Mouse (Mus musculus): ENCODE results near the gene Zfp800. TPM values are rescaled to one million over a fixed set of nuclear protein-coding genes. Genes with fewer than 3 reads are reported as not detected.

Zfp800 gene
- total RNA-seq, 2 experiments from 2014 or later = 5.1 to 5.5 TPM

- DNase-seq = no peak
Observed at GRCm38 (mm10) chr6:28396853-28397457, 850 bp downstream of the Zfp800 start.

GRCm38 (mm10) chr6:28396051-28396852 lies 1.6 kb downstream of the Zfp800 start:
- DNase-seq = no peak

GRCm38 (mm10) chr6:28389038-28389437 lies 8.8 kb downstream of the Zfp800 start:
- DNase-seq = no peak

- DNase-seq = no peak
Observed at GRCm38 (mm10) chr6:28385169-28385568, 12.6 kb downstream of the Zfp800 start.

- no peak for DNase-seq
Observed at GRCm38 (mm10) chr6:28381983-28382382, 15.8 kb downstream of the Zfp800 start.

- DNase-seq = no peak
Observed at GRCm38 (mm10) chr6:28369966-28370683, 27.7 kb downstream of the Zfp800 start.

GRCm38 (mm10) chr6:28367575-28367974 lies 30.2 kb downstream of the Zfp800 start:
- no peak for DNase-seq

- DNase-seq = no peak
Observed at GRCm38 (mm10) chr6:28351066-28351465, 46.7 kb downstream of the Zfp800 start.

- no peak for DNase-seq
Observed at GRCm38 (mm10) chr6:28345677-28346076, 52.1 kb downstream of the Zfp800 start.

GRCm38 (mm10) chr6:28345181-28345580 lies 52.6 kb downstream of the Zfp800 start:
- no peak for DNase-seq

GRCm38 (mm10) chr6:28342863-28343262 lies 54.9 kb downstream of the Zfp800 start:
- DNase-seq = no peak

- no peak for DNase-seq
Observed at GRCm38 (mm10) chr6:28341174-28341573, 56.6 kb downstream of the Zfp800 start.

- DNase-seq = no peak
Observed at GRCm38 (mm10) chr6:28339410-28339809, 58.4 kb downstream of the Zfp800 start.

GRCm38 (mm10) chr6:28333696-28334095 lies 64.1 kb downstream of the Zfp800 start:
- no peak for DNase-seq

GRCm38 (mm10) chr6:28332546-28332945 lies 65.3 kb downstream of the Zfp800 start:
- no peak for DNase-seq

- DNase-seq = no peak
Observed at GRCm38 (mm10) chr6:28329815-28330214, 68.0 kb downstream of the Zfp800 start.

- DNase-seq = no peak
Observed at GRCm38 (mm10) chr6:28329002-28329596, 68.7 kb downstream of the Zfp800 start.

GRCm38 (mm10) chr6:28326720-28327119 lies 71.1 kb downstream of the Zfp800 start:
- DNase-seq = no peak

- DNase-seq = no peak
Observed at GRCm38 (mm10) chr6:28322399-28322798, 75.4 kb downstream of the Zfp800 start.

GRCm38 (mm10) chr6:28319648-28320270 lies 78.0 kb downstream of the Zfp800 start:
- no peak for DNase-seq

GRCm38 (mm10) chr6:28318820-28319573 lies 78.8 kb downstream of the Zfp800 start:
- DNase-seq = no peak

All from gastrocnemius, postnatal 25 days (tissue).